Mouse (Mus musculus) heart, embryonic 14.5 days (tissue): Measurements from ENCODE around the gene Cacna1e. TPM values are rescaled to one million over a fixed set of nuclear protein-coding genes. Genes with fewer than 3 reads are reported as not detected.

Experiments used
- ATAC-seq: fragments of 200-750 bp; cut with Nextera tagmentation; 2 replicates; pipeline ENCODE4 v1.8.0; 2017; ENCODE audit warnings: low read depth, moderate TSS enrichment; ENCODE audit not compliant: insufficient number of reproducible peaks, insufficient read depth, low FRiP score
- H3K27ac ChIP-seq, 2 experiments: fragments of 200-500 bp in 1 of 2; fragments of 300-500 bp in 1 of 2; sonication (generic) in 1 of 2; replicated peaks in 1 of 2; 2 replicates each; pipeline ENCODE4 v1.5.1; 2012 to 2014; ENCODE audit warnings: low read depth in 2 of 2, low read length in 2 of 2, control low read depth in 1 of 2, mild to moderate bottlenecking in 1 of 2, mixed read lengths in 1 of 2; ENCODE audit not compliant: control insufficient read depth in 1 of 2, insufficient read depth in 1 of 2
- H3K27me3 ChIP-seq: fragments of 300-500 bp; sonication (generic); 2 replicates; pipeline ENCODE4 v1.6.1; 2014; ENCODE audit warnings: mild to moderate bottlenecking, low read length, control low read depth; ENCODE audit not compliant: control insufficient read depth, insufficient read depth
- H3K36me3 ChIP-seq: fragments of 300-500 bp; sonication (generic); 2 replicates; pipeline ENCODE4 v1.6.1; 2014; ENCODE audit warnings: mild to moderate bottlenecking, control low read depth, low read length, mixed read lengths; ENCODE audit not compliant: control insufficient read depth, insufficient read depth
- H3K4me1 ChIP-seq, 2 experiments: fragments of 200-500 bp in 1 of 2; fragments of 300-500 bp in 1 of 2; sonication (generic) in 1 of 2; 2 replicates each; pipeline ENCODE4 v1.6.1; 2012 to 2014; ENCODE audit warnings: low read length in 2 of 2, control low read depth in 1 of 2, mixed read lengths in 1 of 2; ENCODE audit not compliant: control insufficient read depth in 2 of 2, insufficient read depth in 2 of 2
- H3K4me2 ChIP-seq: fragments of 300-500 bp; sonication (generic); 2 replicates; pipeline ENCODE4 v1.6.1; 2014; ENCODE audit warnings: mild to moderate bottlenecking, low read length
- H3K4me3 ChIP-seq, 2 experiments: fragments of 200-500 bp in 1 of 2; fragments of 300-500 bp in 1 of 2; sonication (generic) in 1 of 2; 2 replicates each; pipeline ENCODE4 v1.5.1; 2012 to 2014; ENCODE audit warnings: low read length in 2 of 2, mild to moderate bottlenecking in 2 of 2, control low read depth in 1 of 2, low read depth in 1 of 2, moderate library complexity in 1 of 2; ENCODE audit not compliant: control insufficient read depth in 1 of 2, insufficient read depth in 1 of 2
- H3K9ac ChIP-seq: fragments of 300-500 bp; sonication (generic); 2 replicates; pipeline ENCODE4 v1.6.1; 2014; ENCODE audit warnings: mild to moderate bottlenecking, low read length
- H3K9me3 ChIP-seq: fragments of 300-500 bp; sonication (generic); 2 replicates; pipeline ENCODE4 v1.6.1; 2016; ENCODE audit warnings: low read length, control low read depth; ENCODE audit not compliant: control insufficient read depth
- WGBS: fragments of 180-500 bp; shearing (Covaris S2); extraction: QIAGEN DNeasy Blood & Tissue Kit; methylation state at CpG from one replicate; pipeline ENCODE4 v1.1.7; 2014; 5-methylcytosine and 5-hydroxymethylcytosine counted together
- polyA plus RNA-seq: library from polyadenylated mRNA; unstranded; fragments of >200 nt; fragmentation: Nextera tagmentation; extraction: Ambion mirVana; gene quantifications from 2 replicates; pipeline ENCODE4 v1.2.1, GENCODE M21; 2014

Cacna1e gene
- 0.22 and 0.31 TPM in 2 replicates for polyA plus RNA-seq

- Histone ChIP-seq H3K4me1 (peaks cover 3 to 5% of the 10 kb centered on the region in 2 experiments; a peak in 2 of 4 replicates), H3K9me3 (no peaks in the 10 kb centered on the region), H3K9ac (peak within 1 kb of the TSS; percentile 59), H3K27ac (no peak within 1 kb of the TSS), H3K27me3 (peaks cover 36% of the 10 kb centered on the region), H3K4me2 (peak within 1 kb of the TSS; percentile 92), H3K4me3 (peak within 1 kb of the TSS; percentile 50 to 56), H3K36me3 (no peaks in the 10 kb centered on the region)
- ATAC-seq, result no peak
- 7% methylated on average over 31 of the region's 31 CpGs for WGBS
Observed at GRCm38 (mm10) chr1:154884275-154885206, at the start of gene Cacna1e. Gene Cacna1e, minus strand, starts transcription at chr1:154884501.

- Histone ChIP-seq H3K27ac (no peak overlapping the region), H3K9ac (no peak overlapping the region), H3K9me3 (no peaks in the 10 kb centered on the region), H3K27me3 (no peaks in the 10 kb centered on the region), H3K4me2 (no peak overlapping the region), H3K4me3 (no peak overlapping the region), H3K4me1 (no peaks in the 10 kb centered on the region), H3K36me3 (no peaks in the 10 kb centered on the region)
- ATAC-seq, result no peak
- 65% methylated on average over 2 of the region's 2 CpGs for WGBS
Observed at GRCm38 (mm10) chr1:154918406-154918805, 34.1 kb upstream of the Cacna1e start.

- Histone ChIP-seq H3K27me3 (no peaks in the 10 kb centered on the region), H3K27ac (no peak overlapping the region), H3K4me2 (no peak overlapping the region), H3K36me3 (no peaks in the 10 kb centered on the region), H3K4me1 (no peaks in the 10 kb centered on the region), H3K9me3 (no peaks in the 10 kb centered on the region), H3K9ac (no peak overlapping the region), H3K4me3 (no peak overlapping the region)
- WGBS, result 72% methylated on average over 6 of the region's 6 CpGs
- ATAC-seq, result no peak
Observed at GRCm38 (mm10) chr1:154917438-154917837, 33.1 kb upstream of the Cacna1e start.

- Histone ChIP-seq H3K27me3 (no peaks in the 10 kb centered on the region), H3K4me2 (no peak overlapping the region), H3K27ac (no peak overlapping the region), H3K4me3 (no peak overlapping the region), H3K36me3 (no peaks in the 10 kb centered on the region), H3K9ac (no peak overlapping the region), H3K9me3 (no peaks in the 10 kb centered on the region), H3K4me1 (no peaks in the 10 kb centered on the region)
- 62% methylated on average over 2 of the region's 2 CpGs for WGBS
- no peak for ATAC-seq
Observed at GRCm38 (mm10) chr1:154909554-154909953, 25.3 kb upstream of the Cacna1e start.

- WGBS, result 78% methylated on average over 2 of the region's 2 CpGs
- Histone ChIP-seq H3K9ac (no peak overlapping the region), H3K27ac (no peak overlapping the region), H3K36me3 (no peaks in the 10 kb centered on the region), H3K4me3 (no peak overlapping the region), H3K27me3 (no peaks in the 10 kb centered on the region), H3K4me2 (no peak overlapping the region), H3K9me3 (no peaks in the 10 kb centered on the region), H3K4me1 (no peaks in the 10 kb centered on the region)
- no peak for ATAC-seq
Observed at GRCm38 (mm10) chr1:154897390-154897789, 13.1 kb upstream of the Cacna1e start.

GRCm38 (mm10) chr1:154890244-154890643 lies 5.9 kb upstream of the Cacna1e start:
- Histone ChIP-seq H3K9ac (no peak overlapping the region), H3K4me1 (no peaks in the 10 kb centered on the region), H3K4me3 (no peak overlapping the region), H3K27ac (no peak overlapping the region), H3K36me3 (no peaks in the 10 kb centered on the region), H3K4me2 (no peak overlapping the region), H3K9me3 (no peaks in the 10 kb centered on the region), H3K27me3 (peaks cover 10% of the 10 kb centered on the region)
- 71% methylated on average over 5 of the region's 5 CpGs for WGBS
- ATAC-seq, result no peak

GRCm38 (mm10) chr1:154888495-154888894 lies 4.2 kb upstream of the Cacna1e start:
- no peak for ATAC-seq
- Histone ChIP-seq H3K27me3 (peaks cover 21% of the 10 kb centered on the region), H3K4me1 (peaks cover 3% of the 10 kb centered on the region in 2 experiments; a peak in 2 of 4 replicates), H3K4me2 (no peak overlapping the region), H3K4me3 (no peak overlapping the region), H3K27ac (no peak overlapping the region), H3K36me3 (no peaks in the 10 kb centered on the region), H3K9me3 (no peaks in the 10 kb centered on the region), H3K9ac (no peak overlapping the region)
- 81% methylated on average over 5 of the region's 5 CpGs for WGBS
